Mouse (Mus musculus) lung, embryonic 16.5 days (tissue): Measurements from ENCODE around the gene Gpr84. TPM values are rescaled to one million over a fixed set of nuclear protein-coding genes. Genes with fewer than 3 reads are reported as not detected.

Source experiments
- ATAC-seq: fragments of 200-750 bp; cut with Nextera tagmentation; 2 replicates; pipeline ENCODE4 v1.8.0; 2017; ENCODE audit warnings: low read depth, mild to moderate bottlenecking, moderate library complexity
- H3K27ac ChIP-seq: fragments of 300-500 bp; sonication (generic); 2 replicates; pipeline ENCODE4 v1.5.1; 2014; ENCODE audit warnings: mild to moderate bottlenecking, control low read depth, low read length
- H3K27me3 ChIP-seq: fragments of 300-500 bp; sonication (generic); 2 replicates; pipeline ENCODE4 v1.6.1; 2014; ENCODE audit warnings: low read depth, low read length, mixed read lengths; ENCODE audit not compliant: control insufficient read depth, insufficient read depth
- H3K36me3 ChIP-seq: fragments of 300-500 bp; sonication (generic); 2 replicates; pipeline ENCODE4 v1.6.1; 2014; ENCODE audit warnings: low read length; ENCODE audit not compliant: control insufficient read depth, insufficient read depth
- H3K4me1 ChIP-seq: fragments of 300-500 bp; sonication (generic); replicated peaks from 2 replicates; pipeline ENCODE4 v1.6.1; 2014; ENCODE audit warnings: low read length, mixed read lengths; ENCODE audit not compliant: control insufficient read depth, insufficient read depth
- H3K4me2 ChIP-seq: fragments of 300-500 bp; sonication (generic); 2 replicates; pipeline ENCODE4 v1.6.1; 2014; ENCODE audit warnings: low read depth, low read length, control low read depth
- H3K4me3 ChIP-seq: fragments of 300-500 bp; sonication (generic); 2 replicates; pipeline ENCODE4 v1.5.1; 2014; ENCODE audit warnings: mild to moderate bottlenecking, low read length, control low read depth
- H3K9ac ChIP-seq: fragments of 300-500 bp; sonication (generic); 2 replicates; pipeline ENCODE4 v1.6.1; 2014; ENCODE audit warnings: low read length, control low read depth
- H3K9me3 ChIP-seq: fragments of 300-500 bp; sonication (generic); 2 replicates; pipeline ENCODE4 v1.6.1; 2016; ENCODE audit warnings: low read length; ENCODE audit not compliant: control insufficient read depth
- WGBS: fragments of 180-500 bp; shearing (Covaris S2); extraction: QIAGEN DNeasy Blood & Tissue Kit; methylation state at CpG from one replicate; pipeline ENCODE4 v1.1.7; 2014; 5-methylcytosine and 5-hydroxymethylcytosine counted together
- polyA plus RNA-seq: library from polyadenylated mRNA; unstranded; fragments of >200 nt; fragmentation: Nextera tagmentation; extraction: Ambion mirVana; gene quantifications from 2 replicates; pipeline ENCODE4 v1.2.1, GENCODE M21; 2015

Gpr84 gene
- polyA plus RNA-seq, 1 experiment from 2014 or later: 0.44 TPM

DNA sequence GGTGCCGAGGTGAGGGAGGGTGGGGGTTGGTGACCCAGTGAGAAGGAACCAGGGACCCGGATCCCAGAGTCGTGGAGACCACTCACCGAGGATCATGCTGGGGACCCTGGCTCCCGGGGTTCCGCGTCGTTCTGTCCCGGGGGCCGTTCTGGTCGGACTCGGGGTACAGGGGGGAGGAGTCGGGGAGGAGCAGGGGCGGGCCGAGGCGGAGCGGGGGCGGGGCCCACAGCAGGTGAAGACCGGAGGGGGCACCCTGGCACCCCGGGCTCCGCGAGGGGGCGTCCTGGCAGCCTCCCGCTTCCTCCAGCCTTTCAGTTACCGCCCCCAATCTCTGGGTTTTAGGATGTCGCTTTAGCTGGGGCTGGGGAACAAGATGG is 29.5 kb upstream of the Gpr84 start, which contains the start of gene Zfp385a:
Gene Zfp385a, minus strand, starts transcription at position 133 of the 377 bp plus-strand sequence.
- no peak within 1 kb of the TSS for H3K27ac ChIP-seq
- H3K4me1 ChIP-seq: peaks cover 5% of the 10 kb centered on the region; the same call in 1 of the 2 replicates
- H3K36me3 ChIP-seq: peaks cover 8% of the 10 kb centered on the region
- peak within 1 kb of the TSS; percentile 89 for H3K4me2 ChIP-seq
- H3K27me3 ChIP-seq: peaks cover 42% of the 10 kb centered on the region
- H3K4me3 ChIP-seq: peak within 1 kb of the TSS; percentile 60
- peak; percentile 51 for ATAC-seq
- peak within 1 kb of the TSS; percentile 58 for H3K9ac ChIP-seq
- 1% methylated on average over 26 of the region's 26 CpGs for WGBS
- no peaks in the 10 kb centered on the region for H3K9me3 ChIP-seq

DNA sequence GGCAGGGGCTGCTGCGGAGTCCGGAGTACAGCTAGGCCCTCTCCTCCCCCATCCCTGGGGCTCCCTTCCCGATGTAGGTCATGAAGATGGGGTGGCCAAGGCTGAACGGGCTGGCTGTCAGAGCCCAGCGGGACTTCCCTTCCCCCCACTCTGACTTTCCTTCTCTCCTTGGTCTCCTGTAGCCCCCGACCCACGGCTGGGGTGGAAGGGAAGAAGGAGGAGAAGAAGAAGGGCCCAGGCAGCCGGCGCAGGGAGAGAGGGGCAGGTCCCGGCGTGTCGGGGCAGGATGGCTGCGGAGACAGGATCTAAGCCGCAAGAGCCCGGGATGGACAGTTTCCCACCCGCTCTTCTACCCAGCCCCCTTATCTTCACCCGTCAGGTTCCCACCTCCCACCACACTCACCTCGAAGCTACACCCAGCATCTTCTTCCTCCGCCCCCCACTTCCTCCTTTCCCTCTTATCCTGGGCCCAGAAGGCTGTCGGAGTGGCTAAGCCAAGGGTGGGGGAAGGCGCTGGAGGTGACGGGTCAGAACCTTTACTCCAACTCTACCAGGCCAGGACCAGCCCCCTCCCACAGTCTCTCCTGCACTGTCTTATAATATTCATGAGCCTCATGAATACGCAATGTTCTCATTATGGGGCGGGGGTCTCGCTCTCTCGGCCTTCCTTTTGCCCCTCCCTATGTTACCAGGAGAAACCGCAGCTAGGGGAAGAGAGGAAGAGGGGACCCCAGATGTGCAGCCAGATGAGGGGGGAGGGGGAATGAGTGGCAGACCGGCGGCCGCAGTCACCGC is 29.0 kb upstream of the Gpr84 start:
- H3K9me3 ChIP-seq: no peaks in the 10 kb centered on the region
- H3K4me2 ChIP-seq: peak overlapping the region; percentile 89
- peak overlapping the region; percentile 60 for H3K4me3 ChIP-seq
- peaks cover 42% of the 10 kb centered on the region for H3K27me3 ChIP-seq
- peaks cover 5% of the 10 kb centered on the region; the same call in 1 of the 2 replicates for H3K4me1 ChIP-seq
- 4% methylated on average over 29 of the region's 31 CpGs for WGBS
- H3K27ac ChIP-seq: no peak overlapping the region
- peak overlapping the region; percentile 58 for H3K9ac ChIP-seq
- peak; percentile 32 for ATAC-seq
- peaks cover 3% of the 10 kb centered on the region; the same call in 1 of the 2 replicates for H3K36me3 ChIP-seq

DNA sequence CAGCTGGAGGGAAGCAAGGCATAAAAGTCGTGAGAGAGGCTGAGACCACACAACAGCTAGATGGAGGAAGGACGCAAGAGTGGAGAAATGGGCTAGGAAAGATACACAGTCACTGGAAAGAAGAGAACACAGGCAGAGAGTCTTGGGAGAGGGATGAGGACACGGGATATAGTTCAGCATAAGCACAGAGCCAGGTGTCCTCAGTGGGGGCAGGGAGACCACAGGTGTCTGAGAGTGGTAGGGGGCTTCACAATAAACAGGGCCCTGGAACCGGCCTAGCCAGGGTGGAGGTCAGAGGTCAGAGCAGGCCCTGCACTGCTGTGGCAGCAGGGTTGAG is 28.4 kb upstream of the Gpr84 start:
- Histone ChIP-seq H3K4me1 (peaks cover 5% of the 10 kb centered on the region; the same call in 1 of the 2 replicates), H3K27me3 (peaks cover 42% of the 10 kb centered on the region), H3K27ac (no peak overlapping the region), H3K9me3 (no peaks in the 10 kb centered on the region), H3K4me2 (no peak overlapping the region), H3K4me3 (no peak overlapping the region; the same call in 1 of the 2 replicates), H3K9ac (no peak overlapping the region), H3K36me3 (0 out of 2 replicates have a peak, but pooled peaks cover 1% of the 10 kb centered on the region)
- no peak for ATAC-seq
- WGBS: 50% methylated on average over 4 of the region's 4 CpGs

DNA sequence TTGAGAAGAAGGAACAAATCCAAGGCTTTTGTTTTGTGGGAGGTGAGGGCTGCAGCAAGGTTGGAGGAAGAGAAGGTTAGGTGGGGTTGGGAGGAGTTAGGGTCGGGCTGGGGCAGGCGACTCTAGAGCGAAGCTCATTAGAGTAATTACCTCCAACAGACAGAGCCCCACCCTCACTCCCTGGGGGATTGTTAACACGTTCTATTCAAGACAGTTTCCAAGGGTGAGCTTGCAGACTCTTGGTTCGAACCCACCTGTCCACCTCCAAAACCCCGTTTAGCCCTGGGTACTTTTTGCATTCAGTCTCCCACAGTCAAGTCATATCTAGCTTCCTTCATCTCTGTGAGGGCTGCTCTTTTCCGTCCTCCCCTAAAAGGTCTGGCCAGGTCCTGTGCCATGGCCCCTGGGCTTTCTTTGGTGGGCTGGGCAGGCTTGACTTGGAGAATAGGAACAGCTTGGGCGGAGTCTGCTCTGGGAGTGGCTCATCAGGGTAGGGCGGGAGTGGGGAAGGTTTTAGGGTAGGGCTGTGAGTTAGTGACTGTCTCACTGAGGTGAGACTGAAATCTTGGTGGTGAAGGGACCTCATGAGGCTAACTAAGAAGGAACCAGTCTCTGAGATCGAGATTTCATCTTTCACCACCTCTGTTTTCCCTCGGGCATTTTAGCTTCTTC is 26.7 kb upstream of the Gpr84 start:
- H3K27me3 ChIP-seq: peaks cover 40% of the 10 kb centered on the region

DNA sequence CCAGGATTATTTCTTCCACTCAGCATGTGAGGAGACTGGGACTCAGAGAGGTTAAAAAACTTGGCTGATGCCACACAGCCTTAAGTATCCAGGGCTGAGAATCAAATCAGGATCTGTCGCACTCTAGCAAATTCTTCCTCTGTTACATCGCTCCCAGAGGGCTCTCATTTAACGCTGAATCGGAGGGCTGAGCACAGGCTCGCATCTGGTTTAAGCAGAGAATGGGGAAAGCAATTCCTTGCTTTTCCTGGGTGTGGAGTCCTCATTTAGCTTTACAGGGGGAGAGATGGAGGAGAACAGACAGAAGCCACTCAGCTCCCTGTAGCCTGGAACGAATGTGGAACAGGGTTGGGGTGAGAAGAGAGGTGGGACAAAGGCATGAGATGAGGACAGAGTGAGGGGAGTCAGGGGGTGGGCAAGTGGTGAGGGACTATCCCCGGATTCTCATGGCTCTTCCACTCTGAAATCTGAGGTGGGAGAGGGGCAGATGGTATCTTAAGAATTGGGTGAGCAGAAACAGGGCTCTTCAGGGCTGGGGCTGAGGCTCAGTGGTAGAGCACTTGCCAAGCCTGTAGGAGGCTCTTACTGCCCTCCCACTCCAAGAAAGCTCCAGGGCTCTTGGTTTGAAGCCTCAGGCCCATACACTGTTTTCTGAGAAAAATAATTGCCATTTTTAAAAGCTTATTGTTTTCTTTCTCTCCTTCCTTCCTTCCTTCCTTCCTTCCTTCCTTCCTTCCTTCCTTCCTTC is 25.2 kb upstream of the Gpr84 start:
- Histone ChIP-seq H3K4me1 (peaks cover 5% of the 10 kb centered on the region; the same call in 1 of the 2 replicates), H3K27ac (no peak overlapping the region), H3K36me3 (no peaks in the 10 kb centered on the region), H3K27me3 (peaks cover 28% of the 10 kb centered on the region), H3K4me2 (no peak overlapping the region), H3K4me3 (no peak overlapping the region), H3K9ac (no peak overlapping the region), H3K9me3 (no peaks in the 10 kb centered on the region)
- ATAC-seq: no peak
- WGBS: 30% methylated on average over 7 of the region's 7 CpGs

More for the DNA sequence above, 26.7 kb upstream of the Gpr84 start:
- H3K4me2 ChIP-seq: no peak overlapping the region
- ATAC-seq: no peak
- no peaks in the 10 kb centered on the region for H3K9me3 ChIP-seq
- no peaks in the 10 kb centered on the region for H3K36me3 ChIP-seq
- peaks cover 5% of the 10 kb centered on the region; the same call in 1 of the 2 replicates for H3K4me1 ChIP-seq
- H3K9ac ChIP-seq: no peak overlapping the region
- H3K27ac ChIP-seq: no peak overlapping the region
- 25% methylated on average over 11 of the region's 11 CpGs for WGBS
- H3K4me3 ChIP-seq: no peak overlapping the region

DNA sequence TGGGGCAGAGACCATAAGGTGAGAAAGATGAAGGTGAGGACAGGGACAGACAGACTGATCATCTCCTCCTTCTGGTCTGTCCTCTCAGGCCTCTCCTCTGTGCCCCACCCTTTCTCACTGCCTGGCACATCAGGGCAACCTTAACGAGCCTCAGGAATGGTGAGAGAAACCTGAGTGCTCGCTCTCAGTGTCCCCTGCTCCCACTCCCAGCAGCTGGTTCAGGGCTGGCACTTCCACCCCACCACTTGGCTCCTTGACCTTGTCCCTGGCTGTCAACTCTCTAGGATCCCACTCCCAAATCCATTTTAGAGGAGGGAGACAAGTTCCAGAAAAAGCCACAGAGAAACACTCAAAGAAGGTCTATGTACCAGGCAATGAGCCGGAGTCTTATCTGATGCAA is 24.6 kb upstream of the Gpr84 start:
- Histone ChIP-seq H3K4me2 (no peak overlapping the region), H3K4me1 (peaks cover 5% of the 10 kb centered on the region; the same call in 1 of the 2 replicates), H3K9ac (no peak overlapping the region), H3K27me3 (peaks cover 21% of the 10 kb centered on the region), H3K27ac (no peak overlapping the region), H3K4me3 (no peak overlapping the region), H3K36me3 (no peaks in the 10 kb centered on the region), H3K9me3 (no peaks in the 10 kb centered on the region)
- no peak for ATAC-seq
- WGBS: 49% methylated on average over 3 of the region's 3 CpGs

DNA sequence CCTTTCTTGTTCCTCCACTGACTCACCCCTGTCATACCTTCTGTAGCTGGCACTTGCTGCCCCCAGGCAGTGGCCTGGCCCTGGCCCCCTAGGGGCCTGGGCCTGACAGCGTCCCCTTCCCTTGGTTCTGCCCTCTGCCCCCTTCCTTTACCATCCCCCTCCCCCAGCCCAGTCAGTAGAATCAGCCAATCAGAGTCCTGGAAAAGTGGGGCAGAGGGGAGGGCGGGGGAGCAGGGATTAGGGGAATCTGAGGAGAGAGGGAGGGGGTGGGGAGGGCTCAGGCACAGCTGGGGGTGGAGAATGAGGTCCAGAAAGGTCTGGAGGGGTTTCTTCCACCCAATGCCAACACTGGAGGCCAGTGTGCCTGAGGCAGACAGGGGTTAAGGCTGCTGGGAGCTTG is 23.8 kb upstream of the Gpr84 start:
- no peak for ATAC-seq
- no peak overlapping the region for H3K4me2 ChIP-seq
- H3K9ac ChIP-seq: no peak overlapping the region
- H3K4me1 ChIP-seq: no peaks in the 10 kb centered on the region
- peaks cover 14% of the 10 kb centered on the region for H3K27me3 ChIP-seq
- H3K9me3 ChIP-seq: no peaks in the 10 kb centered on the region
- no peak overlapping the region for H3K4me3 ChIP-seq
- no peak overlapping the region for H3K27ac ChIP-seq
- no peaks in the 10 kb centered on the region for H3K36me3 ChIP-seq
- WGBS: 47% methylated on average over 2 of the region's 2 CpGs

DNA sequence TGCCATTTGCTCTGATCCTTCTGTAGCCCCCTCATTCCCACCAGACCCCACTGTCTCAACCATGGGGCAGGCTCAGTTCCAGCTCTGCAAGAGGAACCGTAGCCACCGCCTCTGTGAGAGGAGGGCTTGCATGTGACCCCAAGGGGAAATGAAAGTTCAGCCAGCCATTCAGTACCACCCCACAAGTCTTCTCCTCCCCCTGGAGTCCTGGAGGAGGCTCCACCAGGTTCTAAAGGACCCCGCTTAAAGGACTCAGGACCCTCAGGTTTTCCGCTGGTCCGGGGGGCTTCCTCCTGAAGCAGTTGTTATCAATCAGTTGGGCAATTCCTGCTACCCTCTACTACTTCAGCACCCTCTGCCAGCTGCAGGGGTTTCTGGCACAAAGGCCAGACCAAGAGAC is 23.3 kb upstream of the Gpr84 start:
- Histone ChIP-seq H3K4me3 (no peak overlapping the region), H3K27me3 (peaks cover 9% of the 10 kb centered on the region), H3K27ac (no peak overlapping the region), H3K4me2 (no peak overlapping the region), H3K9me3 (no peaks in the 10 kb centered on the region), H3K36me3 (no peaks in the 10 kb centered on the region), H3K4me1 (no peaks in the 10 kb centered on the region), H3K9ac (no peak overlapping the region)
- ATAC-seq: no peak
- WGBS: 71% methylated on average over 5 of the region's 5 CpGs
